Mouse (Mus musculus): ENCODE results near the gene Pik3ap1.

Pik3ap1 gene

GRCm38 (mm10) chr19:41246271-41246670 is 138.6 kb downstream of the Pik3ap1 start:
- in situ Hi-C loops (cut with MboI, MseI) = loop anchor here in 1 of 2 experiments (10.0 kb wide), 1 partner anchor 661 kb away; the partner anchor contains the start of gene Aldh18a1

GRCm38 (mm10) chr19:41244581-41244980 is 140.3 kb downstream of the Pik3ap1 start:
- in situ Hi-C loops (cut with MboI, MseI) = loop anchor here in 1 of 2 experiments (10.0 kb wide), 1 partner anchor 660 kb away; the partner anchor contains the start of gene Aldh18a1

- in situ Hi-C loops (cut with MboI, MseI) = loop anchor here in 1 of 2 experiments (10.0 kb wide), 1 partner anchor 657 kb away; the partner anchor contains the start of gene Aldh18a1
These were observed 142.9 kb downstream of the Pik3ap1 start for GRCm38 (mm10) chr19:41241997-41242396.

GRCm38 (mm10) chr19:41233698-41234097 is 151.2 kb downstream of the Pik3ap1 start:
- in situ Hi-C loops (cut with MboI, MseI) = no loop called here

Measured in T-helper 17 cell (primary cell).